Mouse (Mus musculus) hindlimb bud, embryonic 11.5 days (tissue): ENCODE data around the gene Lrrc34.
A peak's percentile ranks its signal among the peaks of the same experiment; 100 is the strongest.

Experiments
- DNase-seq: peaks from one replicate; pipeline ENCODE4 v3.0.0-alpha.2; 2012; ENCODE audit warnings: low read depth, low spot score; ENCODE audit errors: extremely low spot score

Lrrc34 gene

GRCm38 (mm10) chr3:30600717-30601116, 47.0 kb downstream of the Lrrc34 start:
- no peak for DNase-seq

GRCm38 (mm10) chr3:30599711-30600545, 47.7 kb downstream of the Lrrc34 start, which contains the start of gene Actrt3:
TSS of gene Actrt3 (minus strand) at chr3:30599939.
- no peak for DNase-seq

- no peak for DNase-seq
Measured at GRCm38 (mm10) chr3:30597271-30597670, 50.4 kb downstream of the Lrrc34 start.

GRCm38 (mm10) chr3:30595111-30595832, 52.4 kb downstream of the Lrrc34 start:
- no peak for DNase-seq

- no peak for DNase-seq
Measured at GRCm38 (mm10) chr3:30593719-30594485, 53.8 kb downstream of the Lrrc34 start.

- peak; percentile 73 for DNase-seq
Measured at GRCm38 (mm10) chr3:30592418-30592853, 55.2 kb downstream of the Lrrc34 start.

GRCm38 (mm10) chr3:30588865-30589264, 58.8 kb downstream of the Lrrc34 start:
- no peak for DNase-seq
